Mouse (Mus musculus) stomach, postnatal 0 days (tissue): ENCODE results near the gene Erbb4.

ENCODE experiments used
- CTCF ChIP-seq: IDR thresholded peaks from 2 replicates; pipeline ENCODE4 v1.5.1; 2016; ENCODE audit warnings: antibody characterized with exemption, low read depth, mild to moderate bottlenecking, moderate library complexity
- EP300 ChIP-seq: optimal IDR thresholded peaks from 2 replicates; pipeline ENCODE3; 2016; ENCODE audit warnings: antibody characterized with exemption

GRCm38 (mm10) chr1:68047139-68047538 is 1060.7 kb downstream of the Erbb4 start:
- TF ChIP-seq CTCF (no peak), EP300 (no peak)
